Mouse (Mus musculus) adrenal gland, postnatal 4 days (tissue): ENCODE measurements around the gene Arhgef33. TPM values are rescaled to one million over a fixed set of nuclear protein-coding genes. Genes with fewer than 3 reads are reported as not detected.
"Not testable (repeated sequence)": the region's sequence is repeated elsewhere in the genome, so short reads cannot be mapped to it uniquely, and the experiment has no call there.

Experiments
- DNase-seq, 2 experiments: peaks; one replicate each; pipeline ENCODE4 v3.0.0; 2021 to 2022; ENCODE audit warnings: low spot score in 2 of 2, mixed read lengths in 2 of 2
- total RNA-seq, 2 experiments: library from RNA; stranded (reverse); gene quantifications; 2 replicates each; pipeline ENCODE4 v1.2.3; 2021

Arhgef33 gene
- total RNA-seq, 2 experiments from 2014 or later: 3.3 to 3.4 TPM

DNA sequence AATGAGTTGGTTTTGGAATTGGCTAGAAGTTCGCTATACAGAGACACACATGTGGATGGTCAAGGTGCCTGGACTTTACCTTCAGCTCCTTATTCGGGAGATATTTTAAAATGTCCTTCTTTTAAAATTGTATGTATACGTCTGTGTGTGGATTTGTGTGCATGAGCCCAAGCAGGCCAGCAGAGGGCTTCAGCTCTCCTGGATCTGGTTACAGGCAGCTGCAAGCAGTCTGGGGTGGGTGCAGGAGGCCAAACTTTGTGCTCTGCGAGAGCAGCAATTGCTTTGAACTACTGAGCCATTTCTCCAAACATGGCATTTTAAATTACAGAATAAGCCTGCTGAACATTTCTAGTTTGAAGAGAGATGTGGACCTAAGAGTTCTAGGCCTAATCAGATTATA is 38.1 kb downstream of the Arhgef33 start:
- no peak for DNase-seq

DNA sequence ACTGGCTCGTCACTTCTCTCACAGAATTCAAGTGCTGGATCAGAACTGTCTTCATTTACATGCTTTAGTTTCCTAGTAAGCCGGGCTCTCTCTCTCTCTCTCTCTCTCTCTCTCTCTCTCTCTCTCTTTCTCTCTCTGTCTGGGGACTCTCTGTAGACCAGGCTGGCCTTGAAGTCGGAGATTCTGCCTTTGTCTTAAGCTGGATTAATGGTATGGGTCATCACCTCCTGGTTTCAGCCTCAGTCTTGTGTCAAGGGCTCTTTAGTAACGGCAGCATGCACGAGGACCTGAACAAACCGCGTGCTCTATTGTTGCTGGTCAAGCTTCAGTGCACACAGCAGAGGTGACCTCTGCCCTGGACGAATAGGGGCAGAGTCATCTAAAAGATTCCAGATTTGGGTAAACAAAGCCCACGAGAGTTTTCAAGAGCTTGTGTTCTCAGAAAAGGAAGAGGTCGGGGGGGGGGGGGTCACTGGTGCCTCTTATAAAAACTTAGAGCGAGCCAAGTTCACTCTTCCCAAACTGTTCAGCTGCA is 39.5 kb downstream of the Arhgef33 start:
- no peak for DNase-seq

DNA sequence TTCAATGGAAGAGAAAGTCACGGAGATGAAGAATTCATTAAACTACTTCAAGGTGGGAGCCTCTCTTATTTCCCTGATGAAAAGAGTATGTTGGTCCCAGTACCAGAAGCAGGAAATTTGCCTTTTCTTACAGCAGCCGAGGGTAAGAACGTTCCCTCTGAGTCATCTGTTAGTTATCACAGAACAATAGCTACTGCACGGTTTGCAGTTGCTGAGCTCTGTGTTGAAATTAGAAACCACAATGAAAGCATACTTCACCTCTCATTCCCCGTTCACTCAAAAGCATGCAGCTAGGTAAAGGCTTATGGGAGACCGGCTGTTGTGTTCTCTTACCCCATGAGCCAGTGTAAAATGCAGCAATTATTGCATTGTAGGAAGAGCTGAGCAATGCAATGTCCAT is 40.0 kb downstream of the Arhgef33 start:
- no peak for DNase-seq

DNA sequence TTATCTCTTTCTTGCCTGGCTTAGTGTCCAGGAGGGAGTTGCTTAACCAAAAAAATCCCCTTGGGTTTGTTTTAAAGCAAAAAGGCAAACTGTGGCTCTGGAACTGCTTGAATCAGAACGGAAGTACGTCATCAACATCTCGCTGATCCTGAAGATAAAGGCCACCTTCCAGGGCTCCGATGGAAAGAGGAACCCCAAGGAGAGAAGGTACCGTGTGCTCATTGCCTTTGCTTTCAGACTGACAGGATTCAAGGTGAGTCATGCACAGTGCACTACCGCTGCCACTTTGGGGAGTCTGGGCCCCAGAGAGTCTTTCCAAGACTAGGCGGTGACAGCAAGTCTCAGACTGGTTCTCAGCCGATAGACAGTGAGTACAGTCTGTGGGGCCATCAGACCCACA is 53.0 kb downstream of the Arhgef33 start:
- DNase-seq: no peak

DNA sequence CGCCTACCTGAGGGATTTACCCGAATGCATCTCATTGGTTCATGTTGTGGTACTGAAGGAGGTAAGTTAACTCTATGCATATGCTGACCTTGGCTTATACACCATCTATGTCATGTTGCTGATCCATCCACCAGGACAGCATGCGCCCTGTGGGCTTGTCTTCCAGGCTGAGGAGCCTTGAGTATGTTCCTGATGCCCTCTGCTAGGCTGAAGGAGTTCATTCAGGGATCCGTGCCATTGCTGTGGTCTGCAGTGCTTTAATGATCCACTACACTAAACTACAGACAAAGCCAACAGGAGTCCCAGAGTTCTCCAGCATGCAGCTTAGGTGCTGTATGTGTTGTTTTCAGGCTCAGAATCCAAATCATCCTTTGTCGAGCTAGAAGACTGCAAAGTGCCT is 60.1 kb downstream of the Arhgef33 start:
- no peak for DNase-seq

DNA sequence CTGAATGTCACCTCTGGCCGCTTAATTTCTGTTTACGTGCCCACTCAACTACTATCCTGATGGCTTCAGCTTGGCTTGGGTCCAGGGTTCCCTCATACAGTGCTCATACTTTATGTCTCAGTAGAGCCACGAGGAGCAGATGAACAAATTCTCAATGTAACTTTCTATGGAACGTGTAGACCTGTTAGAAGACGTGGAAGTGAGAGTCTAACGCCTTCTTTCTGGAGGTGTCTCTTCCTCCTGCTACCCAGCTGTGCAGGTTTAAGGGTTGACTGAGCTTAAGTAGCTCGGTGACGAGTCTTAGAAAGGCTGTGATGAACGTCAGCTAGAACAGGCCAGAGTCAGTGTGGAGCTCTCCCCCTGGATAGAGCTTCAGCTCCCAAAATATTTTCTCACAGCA is 61.4 kb downstream of the Arhgef33 start:
- DNase-seq: no peak

DNA sequence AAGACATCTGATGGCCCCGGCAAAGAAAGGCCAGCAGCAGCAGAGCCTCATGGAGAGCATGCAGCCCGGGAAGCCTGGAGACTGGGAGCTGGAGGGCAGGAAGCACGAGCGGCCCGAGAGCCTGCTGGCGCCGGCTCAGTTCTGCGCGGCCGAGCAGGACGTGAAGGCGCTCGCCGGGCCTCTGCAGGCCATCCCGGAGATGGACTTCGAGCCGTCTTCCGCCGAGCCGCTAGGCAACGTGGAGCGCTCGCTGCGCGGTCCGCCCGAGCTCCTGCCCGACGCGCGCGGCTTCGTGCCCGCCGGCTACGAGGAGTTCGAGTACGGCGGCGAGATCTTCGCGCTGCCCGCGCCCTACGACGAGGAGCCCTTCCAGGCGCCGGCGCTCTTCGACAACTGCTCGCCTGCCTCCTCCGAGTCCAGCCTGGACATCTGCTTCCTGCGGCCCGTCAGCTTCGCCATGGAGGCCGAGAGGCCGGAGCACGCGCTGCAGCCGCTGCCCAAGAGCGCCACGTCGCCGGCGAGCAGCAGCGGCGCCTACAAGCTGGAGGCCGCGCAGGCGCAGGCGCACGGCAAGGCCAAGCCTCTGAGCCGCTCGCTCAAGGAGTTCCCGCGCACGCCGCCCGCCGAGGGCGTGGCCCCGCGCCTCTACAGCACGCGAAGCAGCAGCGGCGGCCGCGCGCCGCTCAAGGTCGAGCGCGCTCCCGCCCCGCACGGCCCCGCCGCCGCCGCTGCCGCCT is 66.0 kb downstream of the Arhgef33 start, which contains the start of gene Gm10190:
Gene Gm10190, minus strand, starts transcription at position 553 of the 737 bp plus-strand sequence.
- DNase-seq: peak; percentile 61 to 69

DNA sequence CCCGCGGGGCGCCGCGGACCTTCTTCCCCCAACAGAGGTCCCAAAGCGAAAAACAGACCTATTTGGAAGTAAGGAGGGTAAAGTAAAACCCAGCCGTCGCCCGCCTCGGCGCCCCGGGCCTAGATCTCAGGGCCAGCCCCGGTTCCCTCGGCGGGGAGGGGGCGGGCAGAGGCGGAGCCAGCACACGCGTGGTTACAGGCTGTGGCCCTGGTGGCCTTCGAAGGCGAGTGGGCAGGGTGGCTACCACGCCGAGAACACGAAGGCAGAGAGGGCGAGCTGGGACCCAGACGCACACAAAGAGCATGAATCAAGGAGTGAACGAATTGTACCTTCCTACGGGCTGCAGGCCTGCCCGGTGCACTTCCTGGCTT is 66.5 kb downstream of the Arhgef33 start:
- no peak for DNase-seq

DNA sequence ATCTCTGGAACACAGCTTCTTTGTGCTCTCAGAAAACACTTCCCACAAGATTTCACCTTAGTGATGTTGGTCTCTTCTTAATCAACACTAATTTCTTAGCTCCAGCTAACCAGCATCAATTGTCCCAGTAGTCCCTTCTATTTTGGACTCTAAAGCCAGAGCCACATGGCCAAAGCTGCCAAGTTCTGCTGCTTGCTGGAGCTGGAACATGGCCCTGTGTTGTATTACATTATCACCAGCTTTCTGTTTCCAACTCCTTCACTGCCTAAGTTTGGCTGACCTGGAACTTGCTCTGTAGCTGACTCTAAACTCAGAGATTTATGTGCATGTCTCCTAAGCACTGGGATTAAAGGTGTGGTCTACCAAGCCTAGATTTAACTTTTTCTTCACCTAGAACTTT is 71.2 kb downstream of the Arhgef33 start:
- not testable (repeated sequence) for DNase-seq

DNA sequence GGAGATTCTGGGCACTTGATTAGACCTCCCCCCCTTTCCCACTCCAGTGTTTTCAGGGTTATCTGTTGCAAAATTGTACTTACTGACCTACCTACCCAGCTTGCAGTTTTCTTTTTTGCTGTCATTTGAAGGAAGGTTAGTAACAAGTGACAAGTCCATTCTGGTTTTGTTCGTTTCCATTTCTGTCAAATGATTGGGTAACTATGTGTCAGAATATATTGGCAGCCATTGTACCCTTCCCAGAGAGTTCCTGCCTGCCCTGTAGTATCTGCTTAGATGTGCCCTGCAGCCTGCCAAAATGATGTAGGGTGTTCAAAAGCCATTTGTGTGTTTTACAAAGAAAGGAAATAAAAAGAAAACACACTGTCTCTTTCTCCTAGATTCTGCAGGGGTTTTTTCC is 78.5 kb downstream of the Arhgef33 start:
- no peak for DNase-seq

DNA sequence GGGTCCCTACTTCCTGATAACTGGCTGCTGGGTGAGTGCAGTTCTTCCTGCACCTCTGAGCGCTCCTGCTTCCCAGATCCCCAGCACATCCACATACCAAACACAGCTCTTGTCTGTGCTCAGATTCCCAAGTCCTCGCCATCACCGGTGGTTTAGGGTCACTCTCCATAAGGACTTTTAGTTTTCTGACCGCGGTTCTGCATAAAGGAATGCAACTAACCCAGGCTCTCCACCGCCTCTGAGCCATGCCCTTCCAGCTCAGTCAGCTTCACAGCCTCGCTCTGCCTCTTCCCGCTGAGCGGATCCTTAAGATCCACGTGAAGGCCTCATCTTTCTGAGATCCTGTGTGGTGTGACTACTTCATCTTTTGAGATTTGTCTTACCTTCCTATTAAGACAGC is 82.8 kb downstream of the Arhgef33 start:
- no peak for DNase-seq

DNA sequence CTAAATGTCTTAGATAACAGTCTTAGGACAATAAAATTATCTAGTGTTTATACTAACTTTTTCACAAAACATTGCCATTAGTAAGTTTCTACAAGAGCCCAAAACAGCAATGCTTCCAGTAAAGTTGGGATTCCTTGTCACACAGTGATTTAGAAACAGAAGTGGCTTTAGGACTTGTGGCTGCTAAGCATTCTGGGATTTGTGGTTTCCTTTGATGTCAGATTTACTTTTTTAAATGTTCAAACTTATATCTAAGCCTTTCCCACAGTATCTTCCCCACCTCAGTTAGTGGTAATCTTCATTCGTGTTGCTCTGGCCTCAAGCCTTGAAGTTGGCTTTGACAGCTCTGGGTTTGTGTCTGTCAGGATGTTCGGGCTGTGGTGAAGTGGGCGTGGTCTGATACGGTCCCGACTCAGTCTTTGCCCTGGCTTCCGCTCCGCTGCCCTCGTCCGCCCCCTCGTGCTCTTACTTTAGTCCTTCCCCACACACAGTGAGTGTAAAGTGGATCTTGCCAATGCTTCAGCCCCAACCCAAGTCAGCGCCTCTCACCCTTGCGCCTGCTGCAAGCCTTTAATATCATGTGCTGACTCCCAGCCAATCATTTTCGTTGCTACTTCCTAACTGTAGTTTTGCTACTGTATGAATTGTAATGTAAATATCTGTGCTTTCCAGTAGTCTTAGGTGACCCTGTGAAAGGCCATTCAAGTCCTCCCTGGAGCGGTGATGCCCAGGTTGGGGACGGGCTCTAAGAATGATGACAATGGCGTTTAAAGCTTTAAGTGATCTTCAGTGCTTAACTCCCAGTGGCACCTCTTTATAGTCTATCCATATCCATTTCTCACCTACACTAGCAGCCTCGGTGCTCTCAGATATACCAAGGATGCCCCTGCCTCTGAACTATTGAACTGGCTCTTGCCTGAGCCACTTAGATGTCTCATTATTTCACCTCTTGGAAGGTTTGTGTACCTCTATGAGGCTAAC is 84.5 kb downstream of the Arhgef33 start:
- peak; percentile 9 to 19 for DNase-seq

DNA sequence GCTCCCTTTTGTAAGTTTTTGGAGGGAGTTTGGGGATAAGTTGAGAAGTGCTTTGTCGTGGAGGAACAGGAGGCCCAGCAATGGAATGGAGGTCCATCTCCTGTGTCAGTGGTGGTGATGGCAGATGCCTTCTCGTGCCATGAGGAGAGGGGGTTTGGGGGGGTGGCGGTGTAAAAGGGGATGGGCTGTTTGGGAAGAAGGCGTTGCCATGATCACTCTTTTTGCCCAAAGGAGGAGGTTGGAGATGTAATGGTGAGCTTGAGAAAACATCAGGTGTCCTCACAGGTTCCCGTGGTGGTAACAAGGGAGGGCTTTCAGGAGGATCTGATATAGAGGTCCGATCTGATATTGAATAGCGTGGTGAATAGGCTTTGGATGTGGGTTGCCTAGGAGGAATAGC is 91.0 kb downstream of the Arhgef33 start:
- no peak for DNase-seq

DNA sequence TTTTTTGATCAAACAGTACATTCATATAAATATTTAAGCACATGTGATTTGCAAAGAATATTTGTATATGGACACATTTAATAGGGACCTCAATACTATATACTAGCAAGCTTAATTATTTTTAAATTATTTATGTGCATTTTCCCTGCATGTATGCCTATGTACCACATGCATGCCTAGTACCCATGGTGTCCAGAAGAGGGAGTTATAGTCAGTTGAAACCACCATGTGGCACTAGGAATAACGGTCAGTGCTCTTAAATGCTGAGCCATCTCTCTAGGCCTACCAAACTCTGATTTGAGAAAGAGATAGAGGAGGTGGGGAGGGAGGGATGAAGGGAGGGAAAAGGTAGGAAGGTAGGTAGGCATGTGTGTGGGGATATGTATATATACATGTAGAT is 104.0 kb downstream of the Arhgef33 start:
- no peak for DNase-seq

DNA sequence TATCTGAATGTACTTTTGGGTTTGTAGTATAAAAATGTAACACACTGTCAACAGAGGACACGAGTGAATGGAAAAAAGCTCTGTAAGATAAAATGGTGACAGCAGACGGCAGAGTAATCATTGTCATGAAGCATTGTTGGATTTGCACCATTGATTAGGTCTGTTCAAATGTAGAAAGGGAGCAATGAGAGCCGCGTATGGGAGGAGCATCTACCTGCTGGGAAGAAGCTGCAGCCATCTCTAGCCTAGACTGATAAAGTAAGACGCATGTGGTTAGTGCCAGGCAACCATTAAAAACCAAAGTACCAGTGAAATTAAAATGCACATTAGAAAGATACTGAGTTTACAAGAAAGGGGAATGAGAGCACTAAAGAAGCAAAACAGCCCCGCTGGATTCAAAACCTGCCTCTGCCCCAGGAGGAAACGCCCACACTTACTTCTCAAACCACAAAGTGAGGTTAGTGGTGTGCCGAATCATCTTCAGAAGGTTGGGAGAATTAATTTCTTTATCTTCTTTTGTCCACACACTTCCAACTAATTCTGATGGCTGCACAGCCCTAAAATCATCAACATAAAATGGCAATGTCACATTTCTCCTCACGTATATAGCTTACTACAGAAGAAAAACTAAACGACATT is 111.5 kb downstream of the Arhgef33 start:
- DNase-seq: no peak

DNA sequence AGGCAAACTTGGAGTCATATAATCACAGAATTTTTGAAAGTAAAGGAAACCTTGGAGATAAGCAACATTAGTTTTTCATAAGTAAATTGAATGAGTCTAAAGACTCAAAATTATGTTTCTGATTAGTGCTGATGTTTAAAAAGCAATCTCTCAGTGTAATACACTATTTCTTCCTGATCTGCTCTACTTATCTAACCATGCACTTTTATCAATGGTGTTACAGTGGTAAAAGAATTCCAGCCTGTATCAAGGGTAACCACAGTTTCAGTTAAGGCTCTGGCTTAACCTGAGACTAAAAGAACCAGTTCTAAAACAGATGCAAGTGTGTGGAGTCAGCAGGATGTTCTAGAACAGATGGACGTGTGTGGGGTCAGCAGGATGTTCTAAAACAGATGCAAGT is 113.8 kb downstream of the Arhgef33 start:
- DNase-seq: no peak

DNA sequence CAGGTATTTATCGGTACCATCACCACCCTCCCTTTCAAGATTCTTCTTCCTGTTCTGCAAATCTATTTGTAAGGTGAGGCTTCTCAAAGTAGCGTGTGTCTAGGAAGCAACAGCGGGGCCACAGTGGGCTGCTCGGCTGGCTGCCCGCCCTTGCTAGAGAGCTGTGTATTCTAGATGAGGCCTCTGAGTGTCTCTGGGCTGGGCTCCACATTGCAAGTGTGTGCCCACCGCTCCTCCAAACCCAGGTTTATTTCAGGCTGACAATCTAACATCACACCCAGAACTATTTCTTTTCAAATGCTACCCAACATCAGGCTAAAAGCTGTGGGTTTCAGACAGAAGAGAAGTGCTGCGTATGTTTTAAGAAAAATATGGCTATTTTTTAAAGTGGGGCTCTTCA is 119.0 kb downstream of the Arhgef33 start:
- DNase-seq: no peak

DNA sequence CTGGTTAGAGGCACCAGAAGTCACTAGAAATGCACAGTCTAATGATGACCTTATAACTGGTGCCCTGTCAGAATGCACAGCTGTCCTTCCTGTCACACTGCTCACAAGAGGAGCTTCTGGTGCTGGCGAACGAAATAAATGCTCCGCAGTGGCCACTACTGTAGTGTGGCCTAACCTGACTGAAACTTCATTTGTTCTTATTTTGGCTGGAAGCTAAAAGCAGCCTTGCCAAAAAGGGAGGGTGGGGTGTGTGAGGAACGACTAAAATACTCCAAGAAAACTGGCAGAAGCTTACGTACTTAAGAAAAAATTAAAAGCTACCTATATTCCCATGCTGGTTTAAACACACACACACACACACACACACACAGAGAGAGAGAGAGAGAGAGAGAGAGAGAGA is 119.7 kb downstream of the Arhgef33 start:
- DNase-seq: no peak

DNA sequence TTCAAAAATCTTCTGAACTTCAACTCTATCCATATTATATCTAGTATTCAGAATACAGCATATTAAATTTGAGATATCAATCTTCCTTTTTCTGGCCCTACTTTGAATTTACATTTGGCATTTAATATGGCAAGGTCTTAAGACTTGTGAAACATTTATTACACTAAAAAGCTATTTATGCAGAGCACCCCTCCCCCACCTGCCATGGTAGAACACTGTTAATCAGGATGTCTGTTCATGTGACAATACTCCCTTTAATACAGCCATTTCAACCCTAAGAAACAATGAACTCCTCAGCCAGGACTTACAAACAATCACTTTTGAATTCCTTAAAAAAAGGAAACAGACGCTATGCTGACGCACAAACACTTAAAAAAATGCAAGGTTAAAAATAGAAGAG is 120.8 kb downstream of the Arhgef33 start:
- DNase-seq: no peak

DNA sequence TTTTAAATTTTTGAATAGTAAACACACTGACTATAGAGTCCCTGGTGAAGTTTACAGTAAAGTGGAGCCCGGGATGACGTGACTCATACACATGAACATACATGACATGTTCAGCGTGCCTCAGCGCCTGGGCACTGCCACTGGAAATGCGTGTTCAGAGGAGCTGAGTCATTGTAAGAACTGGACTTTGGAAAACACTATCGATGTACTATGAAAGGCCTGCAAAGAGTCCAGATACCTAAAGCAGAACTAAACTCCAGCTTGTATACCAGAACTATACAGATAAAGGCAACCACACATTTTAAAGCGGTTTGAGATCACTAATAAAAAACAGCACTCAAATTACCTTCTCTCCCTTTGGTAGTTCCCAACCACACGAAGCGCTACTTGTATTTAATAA is 124.8 kb downstream of the Arhgef33 start:
- no peak for DNase-seq

DNA sequence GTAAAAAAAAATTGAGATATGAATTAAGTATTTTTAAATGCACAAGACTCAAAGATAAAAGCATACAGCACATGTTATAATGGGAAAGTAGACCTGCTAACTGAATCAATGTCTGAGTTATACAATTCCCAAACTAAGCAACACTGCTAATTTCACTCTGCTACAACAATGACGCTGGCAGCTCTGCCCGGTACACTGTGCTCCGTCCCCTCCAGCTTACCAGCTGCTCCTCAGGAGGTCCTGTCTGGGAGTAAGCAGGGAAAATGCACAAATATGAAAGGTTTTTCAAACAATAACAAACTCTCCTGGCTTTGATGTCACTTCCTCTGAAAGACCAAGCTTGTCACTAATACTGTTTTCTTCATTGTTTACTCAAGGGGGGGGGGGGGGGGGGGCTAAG is 127.2 kb downstream of the Arhgef33 start:
- DNase-seq: no peak

DNA sequence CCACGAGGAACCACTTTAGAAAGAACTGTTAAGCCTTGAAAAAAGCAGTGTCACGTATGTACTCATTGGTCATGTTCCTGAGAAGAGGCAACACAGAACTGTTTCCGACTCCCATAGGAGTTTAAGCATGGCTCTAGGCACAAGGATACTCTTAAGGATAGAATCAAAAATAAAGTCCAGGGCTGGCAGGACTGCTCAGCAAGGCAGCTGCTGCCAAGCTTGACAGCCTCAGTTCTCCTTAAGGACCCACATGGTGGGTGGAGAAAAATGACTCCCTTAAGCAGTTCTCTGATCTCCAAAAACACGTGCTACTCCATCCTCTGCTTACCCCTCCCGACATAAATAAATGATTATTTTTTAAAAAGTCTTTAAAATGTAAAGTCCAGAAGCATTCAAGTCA is 128.5 kb downstream of the Arhgef33 start:
- DNase-seq: no peak
